Mouse (Mus musculus) retina, postnatal 7 days (tissue): ENCODE data around the gene Rfx7.
"Not testable (repeated sequence)": the region's sequence is repeated elsewhere in the genome, so short reads cannot be mapped to it uniquely, and the experiment has no call there.

Source experiments
- DNase-seq: peaks from one replicate; pipeline ENCODE4 v3.0.0-alpha.2; 2012; ENCODE audit warnings: low read depth, low spot score

Gene Rfx7

GRCm38 (mm10) chr9:72543590-72543989 is 11.6 kb downstream of the Rfx7 start:
- no peak for DNase-seq

GRCm38 (mm10) chr9:72558780-72559179 is 26.7 kb downstream of the Rfx7 start:
- no peak for DNase-seq

GRCm38 (mm10) chr9:72560316-72560715 is 28.3 kb downstream of the Rfx7 start:
- no peak for DNase-seq

- DNase-seq = no peak
These were observed 31.2 kb downstream of the Rfx7 start for GRCm38 (mm10) chr9:72563277-72563676.

- no peak for DNase-seq
These were observed 35.1 kb downstream of the Rfx7 start for GRCm38 (mm10) chr9:72567116-72567515.

- no peak for DNase-seq
These were observed 48.2 kb downstream of the Rfx7 start for GRCm38 (mm10) chr9:72580216-72580615.

GRCm38 (mm10) chr9:72590861-72591260 is 58.8 kb downstream of the Rfx7 start:
- no peak for DNase-seq

GRCm38 (mm10) chr9:72592016-72592415 is 60.0 kb downstream of the Rfx7 start:
- DNase-seq = no peak

- DNase-seq = not testable (repeated sequence)
These were observed 62.6 kb downstream of the Rfx7 start for GRCm38 (mm10) chr9:72594656-72595055.

GRCm38 (mm10) chr9:72600142-72600541 is 68.1 kb downstream of the Rfx7 start:
- DNase-seq = no peak

GRCm38 (mm10) chr9:72609771-72610170 is 77.7 kb downstream of the Rfx7 start:
- DNase-seq = no peak

- no peak for DNase-seq
These were observed 81.8 kb downstream of the Rfx7 start for GRCm38 (mm10) chr9:72613884-72614283.

- no peak for DNase-seq
These were observed 82.9 kb downstream of the Rfx7 start for GRCm38 (mm10) chr9:72614786-72615480.

- DNase-seq = no peak
These were observed 86.0 kb downstream of the Rfx7 start for GRCm38 (mm10) chr9:72618037-72618436.

- DNase-seq = no peak
These were observed 91.6 kb downstream of the Rfx7 start for GRCm38 (mm10) chr9:72623605-72624004.

GRCm38 (mm10) chr9:72627598-72627997 is 95.6 kb downstream of the Rfx7 start:
- DNase-seq = no peak

- DNase-seq = no peak
These were observed 96.6 kb downstream of the Rfx7 start for GRCm38 (mm10) chr9:72628591-72628990.

- no peak for DNase-seq
These were observed 100.2 kb downstream of the Rfx7 start for GRCm38 (mm10) chr9:72632198-72632597.

- DNase-seq = peak; percentile 36
These were observed 103.1 kb downstream of the Rfx7 start for GRCm38 (mm10) chr9:72635134-72635533.

GRCm38 (mm10) chr9:72636547-72636946 is 104.5 kb downstream of the Rfx7 start:
- DNase-seq = no peak

GRCm38 (mm10) chr9:72637243-72637642 is 105.2 kb downstream of the Rfx7 start:
- no peak for DNase-seq

GRCm38 (mm10) chr9:72638951-72639842 is 107.2 kb downstream of the Rfx7 start:
- peak; percentile 24 for DNase-seq
